Mouse (Mus musculus): ENCODE measurements around the gene Lrrc8d. TPM values are rescaled to one million over a fixed set of nuclear protein-coding genes. Genes with fewer than 3 reads are reported as not detected.

Gene Lrrc8d
- polyA plus RNA-seq, 1 experiment from 2014 or later, result 34.6 TPM

GRCm38 (mm10) chr5:105844044-105844753, 144.4 kb downstream of the Lrrc8d start:
- no peak overlapping the region for H3K4me3 ChIP-seq (replicated peaks; ENCODE audit: low read depth, low read length)
- no peak overlapping the region for H3K4me2 ChIP-seq (ENCODE audit: low read length)
- H3K36me3 ChIP-seq (ENCODE audit: insufficient read depth, low read length), result no peaks in the 10 kb centered on the region
- ATAC-seq (replicated peaks; ENCODE audit: low FRiP score, low read depth), result no peak
- no peak for TF ChIP-seq CTCF (IDR thresholded peaks at IDR 0.05; ENCODE audit: low read depth)
- no peaks in the 10 kb centered on the region for H3K4me1 ChIP-seq (replicated peaks; ENCODE audit: insufficient read depth, low read length)
- H3K27ac ChIP-seq, result no peak overlapping the region
- H3K9ac ChIP-seq (ENCODE audit: low read depth, low read length), result no peak overlapping the region
- H3K9me3 ChIP-seq (replicated peaks; ENCODE audit: low read length), result no peaks in the 10 kb centered on the region
- no peaks in the 10 kb centered on the region for H3K27me3 ChIP-seq (ENCODE audit: insufficient read depth, low read length)
- WGBS, result 78% methylated on average over 10 of the region's 10 CpGs
- no peak for DNase-seq (ENCODE audit: low spot score)

GRCm38 (mm10) chr5:105845041-105845440, 145.3 kb downstream of the Lrrc8d start:
- Histone ChIP-seq H3K27ac (no peak overlapping the region), H3K36me3 (ENCODE audit: insufficient read depth, low read length) (no peaks in the 10 kb centered on the region), H3K4me1 (replicated peaks; ENCODE audit: insufficient read depth, low read length) (no peaks in the 10 kb centered on the region), H3K9me3 (replicated peaks; ENCODE audit: low read length) (no peaks in the 10 kb centered on the region), H3K4me3 (replicated peaks; ENCODE audit: low read depth, low read length) (no peak overlapping the region), H3K4me2 (ENCODE audit: low read length) (no peak overlapping the region), H3K27me3 (ENCODE audit: insufficient read depth, low read length) (no peaks in the 10 kb centered on the region), H3K9ac (ENCODE audit: low read depth, low read length) (no peak overlapping the region)
- no peak for ATAC-seq (replicated peaks; ENCODE audit: low FRiP score, low read depth)
- WGBS, result 92% methylated on average over 2 of the region's 2 CpGs
- DNase-seq (ENCODE audit: low spot score), result no peak
- peak; percentile 44 for TF ChIP-seq CTCF (IDR thresholded peaks at IDR 0.05; ENCODE audit: low read depth)

GRCm38 (mm10) chr5:105847726-105848125, 148.0 kb downstream of the Lrrc8d start:
- Histone ChIP-seq H3K27ac (no peak overlapping the region), H3K9ac (ENCODE audit: low read depth, low read length) (no peak overlapping the region), H3K4me2 (ENCODE audit: low read length) (no peak overlapping the region), H3K9me3 (replicated peaks; ENCODE audit: low read length) (no peaks in the 10 kb centered on the region), H3K27me3 (ENCODE audit: insufficient read depth, low read length) (no peaks in the 10 kb centered on the region), H3K36me3 (ENCODE audit: insufficient read depth, low read length) (no peaks in the 10 kb centered on the region), H3K4me1 (replicated peaks; ENCODE audit: insufficient read depth, low read length) (no peaks in the 10 kb centered on the region), H3K4me3 (replicated peaks; ENCODE audit: low read depth, low read length) (no peak overlapping the region)
- ATAC-seq (replicated peaks; ENCODE audit: low FRiP score, low read depth) (no peak), DNase-seq (ENCODE audit: low spot score) (peak; percentile 32)
- TF ChIP-seq CTCF (IDR thresholded peaks at IDR 0.05; ENCODE audit: low read depth), result no peak
- WGBS, result 60% methylated on average over 8 of the region's 8 CpGs

- DNase-seq (ENCODE audit: low spot score), result no peak
- Histone ChIP-seq H3K4me2 (ENCODE audit: low read length) (no peak overlapping the region), H3K9me3 (replicated peaks; ENCODE audit: low read length) (no peaks in the 10 kb centered on the region), H3K27me3 (ENCODE audit: insufficient read depth, low read length) (no peaks in the 10 kb centered on the region), H3K4me3 (replicated peaks; ENCODE audit: low read depth, low read length) (no peak overlapping the region), H3K9ac (ENCODE audit: low read depth, low read length) (no peak overlapping the region), H3K36me3 (ENCODE audit: insufficient read depth, low read length) (no peaks in the 10 kb centered on the region), H3K27ac (no peak overlapping the region), H3K4me1 (replicated peaks; ENCODE audit: insufficient read depth, low read length) (no peaks in the 10 kb centered on the region)
- WGBS, result 69% methylated on average over 4 of the region's 4 CpGs
- no peak for TF ChIP-seq CTCF (IDR thresholded peaks at IDR 0.05; ENCODE audit: low read depth)
- no peak for ATAC-seq (replicated peaks; ENCODE audit: low FRiP score, low read depth)
Measured at GRCm38 (mm10) chr5:105849222-105849621, 149.5 kb downstream of the Lrrc8d start.

GRCm38 (mm10) chr5:105849643-105850042, 149.9 kb downstream of the Lrrc8d start:
- H3K27ac ChIP-seq, result no peak overlapping the region
- 61% methylated on average over 3 of the region's 3 CpGs for WGBS
- H3K27me3 ChIP-seq (ENCODE audit: insufficient read depth, low read length), result no peaks in the 10 kb centered on the region
- ATAC-seq (replicated peaks; ENCODE audit: low FRiP score, low read depth) (no peak), DNase-seq (ENCODE audit: low spot score) (no peak)
- no peak overlapping the region for H3K4me3 ChIP-seq (replicated peaks; ENCODE audit: low read depth, low read length)
- H3K9ac ChIP-seq (ENCODE audit: low read depth, low read length), result no peak overlapping the region
- H3K4me2 ChIP-seq (ENCODE audit: low read length), result no peak overlapping the region
- TF ChIP-seq CTCF (IDR thresholded peaks at IDR 0.05; ENCODE audit: low read depth), result no peak
- no peaks in the 10 kb centered on the region for H3K9me3 ChIP-seq (replicated peaks; ENCODE audit: low read length)
- H3K36me3 ChIP-seq (ENCODE audit: insufficient read depth, low read length), result no peaks in the 10 kb centered on the region
- no peaks in the 10 kb centered on the region for H3K4me1 ChIP-seq (replicated peaks; ENCODE audit: insufficient read depth, low read length)

GRCm38 (mm10) chr5:105853271-105853670, 153.5 kb downstream of the Lrrc8d start:
- TF ChIP-seq CTCF (IDR thresholded peaks at IDR 0.05; ENCODE audit: low read depth), result no peak
- DNase-seq (ENCODE audit: low spot score) (no peak), ATAC-seq (replicated peaks; ENCODE audit: low FRiP score, low read depth) (no peak)
- H3K4me1 ChIP-seq (replicated peaks; ENCODE audit: insufficient read depth, low read length), result no peaks in the 10 kb centered on the region
- no peak overlapping the region for H3K27ac ChIP-seq
- H3K9ac ChIP-seq (ENCODE audit: low read depth, low read length), result no peak overlapping the region
- WGBS, result 81% methylated on average over 9 of the region's 9 CpGs
- H3K9me3 ChIP-seq (replicated peaks; ENCODE audit: low read length), result no peaks in the 10 kb centered on the region
- no peaks in the 10 kb centered on the region for H3K27me3 ChIP-seq (ENCODE audit: insufficient read depth, low read length)
- no peak overlapping the region for H3K4me2 ChIP-seq (ENCODE audit: low read length)
- no peak overlapping the region for H3K4me3 ChIP-seq (replicated peaks; ENCODE audit: low read depth, low read length)
- no peaks in the 10 kb centered on the region for H3K36me3 ChIP-seq (ENCODE audit: insufficient read depth, low read length)

GRCm38 (mm10) chr5:105857486-105857885, 157.7 kb downstream of the Lrrc8d start:
- DNase-seq (ENCODE audit: low spot score) (no peak), ATAC-seq (replicated peaks; ENCODE audit: low FRiP score, low read depth) (no peak)
- Histone ChIP-seq H3K36me3 (ENCODE audit: insufficient read depth, low read length) (no peaks in the 10 kb centered on the region), H3K9me3 (replicated peaks; ENCODE audit: low read length) (no peaks in the 10 kb centered on the region), H3K4me2 (ENCODE audit: low read length) (no peak overlapping the region), H3K27ac (no peak overlapping the region), H3K27me3 (ENCODE audit: insufficient read depth, low read length) (no peaks in the 10 kb centered on the region), H3K9ac (ENCODE audit: low read depth, low read length) (no peak overlapping the region), H3K4me3 (replicated peaks; ENCODE audit: low read depth, low read length) (no peak overlapping the region), H3K4me1 (replicated peaks; ENCODE audit: insufficient read depth, low read length) (peaks cover 10% of the 10 kb centered on the region; the same call in 1 of the 2 replicates)
- no peak for TF ChIP-seq CTCF (IDR thresholded peaks at IDR 0.05; ENCODE audit: low read depth)
- 72% methylated on average over 5 of the region's 5 CpGs for WGBS
